Mouse (Mus musculus): ENCODE measurements around the gene Fbxl17. TPM values are rescaled to one million over a fixed set of nuclear protein-coding genes. Genes with fewer than 3 reads are reported as not detected.
A peak's percentile ranks its signal among the peaks of the same experiment; 100 is the strongest.

Fbxl17 gene
- polyA plus RNA-seq, 1 experiment from 2014 or later: 26.5 TPM

DNA sequence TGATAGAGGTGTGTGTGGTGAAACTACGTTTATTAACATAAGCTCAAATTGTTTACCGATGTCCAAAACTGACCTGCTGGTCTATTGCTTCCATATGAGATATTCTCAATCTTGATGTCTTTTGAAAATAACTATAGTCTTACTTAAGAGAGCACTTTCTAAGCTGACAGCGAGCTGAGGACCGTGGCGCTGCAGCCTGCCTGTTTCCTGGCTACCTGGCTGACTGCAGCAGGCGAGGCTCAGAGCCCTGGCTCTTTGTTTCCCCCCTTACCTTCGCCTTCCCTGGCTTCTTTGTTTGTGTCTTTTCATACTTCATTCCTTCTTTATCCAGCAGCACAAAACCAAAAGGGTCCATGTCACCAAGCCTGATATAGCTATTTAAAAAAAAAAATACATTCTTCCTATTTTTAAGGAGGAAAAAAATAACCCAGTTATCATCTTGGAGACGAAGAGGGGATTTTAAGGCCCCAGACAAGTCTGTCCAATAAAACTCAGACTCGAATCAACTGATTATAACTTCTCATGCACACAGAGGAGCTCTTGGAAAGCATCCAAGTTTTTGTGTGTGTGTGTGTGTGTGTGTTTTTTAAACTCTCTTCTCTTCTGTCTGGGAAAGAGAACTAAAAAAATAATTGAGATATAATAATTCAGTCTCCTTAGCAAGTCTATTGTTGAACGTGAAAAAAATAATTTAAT lies 48.4 kb downstream of the Fbxl17 start:
- 0 out of 2 replicates have a peak, but pooled peaks cover 6% of the 10 kb centered on the region for H3K4me1 ChIP-seq
- peak overlapping the region; percentile 26; the same call in 1 of the 2 replicates for H3K4me2 ChIP-seq
- no peaks in the 10 kb centered on the region for H3K9me3 ChIP-seq
- 0 out of 2 replicates have a peak, but pooled peaks have one; percentile 51 for ATAC-seq (replicated peaks)
- H3K9ac ChIP-seq: no peak overlapping the region
- peak overlapping the region; percentile 15 for H3K4me3 ChIP-seq
- no peaks in the 10 kb centered on the region for H3K36me3 ChIP-seq (replicated peaks)
- H3K27me3 ChIP-seq (replicated peaks): no peaks in the 10 kb centered on the region
- peak overlapping the region; percentile 75 for H3K27ac ChIP-seq
- 35% methylated on average over 10 of the region's 10 CpGs for WGBS

DNA sequence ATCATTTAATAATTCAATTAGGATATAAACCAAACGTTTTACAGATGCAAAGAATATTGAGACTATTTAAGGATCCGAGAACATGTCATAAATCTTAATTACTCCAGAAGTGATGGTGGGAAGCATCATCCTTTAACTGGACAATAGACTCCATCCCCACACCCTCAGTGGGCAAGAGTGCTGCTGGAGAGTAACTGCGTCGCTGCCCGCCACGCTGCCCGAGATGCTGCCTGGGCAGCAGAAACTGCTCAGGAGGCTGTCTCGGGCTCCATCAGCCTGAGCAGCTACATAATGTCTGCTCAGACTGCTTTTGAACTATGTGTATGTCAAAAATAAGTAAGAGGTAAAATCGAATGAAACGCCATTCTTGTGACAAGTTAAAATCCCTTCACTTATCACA lies 52.1 kb downstream of the Fbxl17 start:
- ATAC-seq (replicated peaks): no peak
- WGBS: 52% methylated on average over 10 of the region's 10 CpGs
- Histone ChIP-seq H3K36me3 (replicated peaks) (no peaks in the 10 kb centered on the region), H3K27ac (peak overlapping the region; percentile 65), H3K9ac (peak overlapping the region; percentile 5; the same call in 1 of the 2 replicates), H3K27me3 (replicated peaks) (no peaks in the 10 kb centered on the region), H3K4me2 (peak overlapping the region; percentile 24; the same call in 1 of the 2 replicates), H3K4me3 (peak overlapping the region; percentile 14; the same call in 1 of the 2 replicates), H3K4me1 (peaks cover 10% of the 10 kb centered on the region; the same call in 1 of the 2 replicates), H3K9me3 (no peaks in the 10 kb centered on the region)

DNA sequence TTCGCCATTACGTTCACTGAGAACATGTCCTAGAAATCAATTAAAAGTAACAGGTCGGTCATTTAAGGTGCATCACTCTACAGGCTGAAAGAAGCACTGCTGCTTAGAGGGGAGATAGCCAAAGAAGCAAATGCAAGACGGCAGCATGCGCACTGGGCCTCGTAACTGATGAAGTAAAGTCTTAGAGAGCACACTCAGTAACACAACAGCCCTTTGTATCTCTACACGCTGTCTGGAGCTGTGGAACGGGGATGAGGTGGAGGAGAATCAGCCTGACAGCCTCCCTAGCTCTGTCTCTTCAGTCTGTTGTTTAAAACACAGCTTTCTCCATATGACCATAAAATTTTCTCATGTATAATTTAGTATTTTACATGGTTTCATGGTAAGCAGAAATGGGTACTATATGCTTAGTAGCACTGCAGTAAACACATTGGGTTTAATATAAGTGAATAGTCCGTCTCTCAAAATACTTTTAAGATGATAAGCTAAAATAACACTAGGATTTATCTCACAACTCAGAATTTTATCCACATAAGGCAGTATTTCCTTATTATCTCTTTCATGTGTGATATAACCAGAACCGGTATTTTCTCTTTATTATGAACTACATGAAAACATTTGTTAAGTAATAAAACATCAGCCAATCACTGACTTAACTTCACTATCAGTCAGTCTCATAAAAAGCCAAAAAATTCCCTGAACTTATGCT lies 52.7 kb downstream of the Fbxl17 start:
- H3K4me3 ChIP-seq: 0 out of 2 replicates have a peak overlapping the region, but pooled peaks have one; percentile 1
- H3K4me2 ChIP-seq: peak overlapping the region; percentile 2; the same call in 1 of the 2 replicates
- 42% methylated on average over 10 of the region's 10 CpGs for WGBS
- ATAC-seq (replicated peaks): peak; percentile 53
- peaks cover 10% of the 10 kb centered on the region; the same call in 1 of the 2 replicates for H3K4me1 ChIP-seq
- H3K9me3 ChIP-seq: no peaks in the 10 kb centered on the region
- 0 out of 2 replicates have a peak overlapping the region, but pooled peaks have one; percentile 5 for H3K9ac ChIP-seq
- no peaks in the 10 kb centered on the region for H3K27me3 ChIP-seq (replicated peaks)
- H3K27ac ChIP-seq: peak overlapping the region; percentile 30; the same call in 1 of the 2 replicates
- H3K36me3 ChIP-seq (replicated peaks): no peaks in the 10 kb centered on the region

DNA sequence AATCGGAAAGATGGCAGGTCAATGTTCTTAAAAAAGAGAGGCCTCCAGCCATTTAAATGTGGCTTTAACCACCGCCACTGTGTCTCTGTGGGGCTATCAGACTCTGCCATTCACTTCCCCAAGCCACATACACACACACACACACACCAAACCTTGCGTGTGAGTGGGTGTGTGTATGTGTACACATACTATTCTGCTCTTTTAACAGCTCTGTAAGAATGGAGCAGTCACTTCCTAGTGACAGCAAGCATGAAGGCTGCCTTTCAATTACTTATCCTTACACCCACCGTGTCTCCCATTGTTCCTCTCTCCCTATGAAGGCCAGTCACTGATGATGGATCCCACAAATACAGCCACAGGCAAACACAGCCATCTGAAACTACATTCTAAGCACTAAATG lies 54.6 kb downstream of the Fbxl17 start:
- peaks cover 6% of the 10 kb centered on the region; the same call in 1 of the 2 replicates for H3K4me1 ChIP-seq
- H3K9me3 ChIP-seq: no peaks in the 10 kb centered on the region
- ATAC-seq (replicated peaks): peak; percentile 54; the same call in 1 of the 2 replicates
- H3K27me3 ChIP-seq (replicated peaks): no peaks in the 10 kb centered on the region
- no peak overlapping the region for H3K9ac ChIP-seq
- no peaks in the 10 kb centered on the region for H3K36me3 ChIP-seq (replicated peaks)
- H3K4me2 ChIP-seq: peak overlapping the region; percentile 9
- no peak overlapping the region for H3K4me3 ChIP-seq
- H3K27ac ChIP-seq: peak overlapping the region; percentile 72
- WGBS: 46% methylated on average over 4 of the region's 4 CpGs

DNA sequence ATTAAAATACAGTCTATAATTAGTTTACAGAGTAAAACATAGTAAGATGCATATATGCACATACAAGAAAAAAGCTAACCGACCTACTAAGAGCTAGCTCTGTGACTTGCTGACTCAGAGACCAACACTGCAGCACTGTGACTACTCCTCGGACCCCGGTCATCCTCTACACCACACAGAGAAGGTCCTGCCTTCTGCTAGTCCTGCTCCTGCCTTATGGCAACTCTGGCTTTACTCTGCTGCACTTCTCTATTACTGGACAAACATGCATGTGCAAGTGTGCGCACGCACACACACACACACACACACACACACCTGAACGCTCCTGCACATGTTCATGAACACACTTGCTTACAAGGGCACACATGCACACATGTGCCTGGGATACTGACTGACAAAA lies 62.4 kb downstream of the Fbxl17 start:
- Histone ChIP-seq H3K4me3 (no peak overlapping the region), H3K9ac (no peak overlapping the region), H3K27ac (no peak overlapping the region), H3K27me3 (replicated peaks) (no peaks in the 10 kb centered on the region), H3K4me1 (peaks cover 8% of the 10 kb centered on the region; the same call in 1 of the 2 replicates), H3K9me3 (no peaks in the 10 kb centered on the region), H3K4me2 (no peak overlapping the region), H3K36me3 (replicated peaks) (no peaks in the 10 kb centered on the region)
- WGBS: 89% methylated on average over 6 of the region's 6 CpGs
- ATAC-seq (replicated peaks): 0 out of 2 replicates have a peak, but pooled peaks have one; percentile 59

DNA sequence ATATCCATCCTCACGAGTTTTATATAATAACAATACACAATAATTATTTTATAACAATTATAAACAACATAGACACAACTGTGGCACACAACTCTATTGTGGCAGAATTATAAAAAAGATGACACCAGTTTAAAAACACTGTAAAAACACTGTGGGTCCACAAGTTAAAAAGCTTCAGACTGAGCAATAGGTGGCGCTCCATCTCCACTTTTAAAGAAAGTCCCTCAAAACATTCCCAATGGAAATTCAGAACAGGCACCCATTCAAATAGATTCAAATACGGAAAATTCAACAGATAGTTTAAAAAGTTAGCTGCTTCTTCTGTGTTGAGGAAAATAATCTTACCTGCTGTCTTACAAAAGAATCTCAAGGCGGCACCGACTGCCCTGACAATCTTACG lies 65.7 kb downstream of the Fbxl17 start:
- 40% methylated on average over 6 of the region's 6 CpGs for WGBS
- H3K9ac ChIP-seq: no peak overlapping the region
- H3K27ac ChIP-seq: no peak overlapping the region
- no peak overlapping the region for H3K4me2 ChIP-seq
- no peaks in the 10 kb centered on the region for H3K9me3 ChIP-seq
- H3K4me3 ChIP-seq: no peak overlapping the region
- H3K36me3 ChIP-seq (replicated peaks): no peaks in the 10 kb centered on the region
- H3K27me3 ChIP-seq (replicated peaks): no peaks in the 10 kb centered on the region
- peaks cover 11% of the 10 kb centered on the region for H3K4me1 ChIP-seq
- ATAC-seq (replicated peaks): no peak

DNA sequence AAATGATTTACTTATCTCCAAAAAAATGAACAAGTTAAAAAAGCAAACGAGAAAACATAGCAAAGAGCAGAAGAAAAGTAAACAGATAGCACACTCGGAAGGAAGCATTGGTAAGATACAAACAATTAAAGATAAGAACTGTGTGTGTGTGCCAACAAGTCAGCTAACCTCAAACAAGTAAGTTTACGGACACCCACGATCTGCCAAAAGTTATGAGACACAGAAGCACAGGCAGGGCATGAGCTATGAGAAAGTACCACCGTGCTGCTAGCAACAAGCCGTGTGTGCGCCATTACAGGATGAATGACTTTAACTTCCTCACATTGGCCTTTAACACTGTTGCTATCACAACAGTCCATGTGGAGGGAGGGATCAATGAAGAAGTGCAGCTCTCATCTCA lies 68.2 kb downstream of the Fbxl17 start:
- Histone ChIP-seq H3K27ac (no peak overlapping the region), H3K4me2 (no peak overlapping the region), H3K9me3 (no peaks in the 10 kb centered on the region), H3K27me3 (replicated peaks) (no peaks in the 10 kb centered on the region), H3K4me1 (peaks cover 9% of the 10 kb centered on the region), H3K4me3 (no peak overlapping the region), H3K36me3 (replicated peaks) (no peaks in the 10 kb centered on the region), H3K9ac (no peak overlapping the region)
- no peak for ATAC-seq (replicated peaks)
- 81% methylated on average over 7 of the region's 7 CpGs for whole genome bisulfite sequencing

DNA sequence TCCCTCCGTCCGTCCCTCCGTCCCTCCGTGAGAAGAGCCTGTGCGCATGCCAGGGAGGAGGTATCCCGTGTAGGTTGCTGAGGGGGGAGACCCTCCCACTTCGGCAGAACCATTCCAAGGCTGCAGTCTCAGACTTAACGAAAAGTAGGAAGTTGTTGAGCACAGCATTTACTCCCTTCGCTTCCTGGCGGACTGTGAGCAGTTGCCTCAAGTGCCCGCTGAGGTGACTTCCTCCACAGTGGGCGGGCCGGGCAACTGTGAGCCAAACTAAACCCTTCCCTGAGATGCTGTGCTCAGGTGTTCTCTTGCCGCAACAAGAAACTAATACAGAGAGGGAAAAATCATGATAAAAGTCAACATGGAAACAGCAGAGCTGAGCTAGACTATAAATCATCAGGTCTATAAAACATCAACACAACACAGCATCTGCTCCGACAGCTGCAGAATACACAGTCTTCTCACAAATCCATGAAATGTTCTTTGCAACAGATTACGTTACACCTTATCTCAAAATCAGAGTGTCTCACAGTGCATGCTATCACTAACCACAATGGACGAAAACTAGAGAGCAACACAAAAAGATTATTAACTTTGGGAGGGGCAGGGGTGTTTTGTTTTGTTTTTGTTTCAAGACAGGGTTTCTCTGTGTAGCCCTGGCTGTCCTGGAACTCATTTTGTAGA lies 69.3 kb downstream of the Fbxl17 start:
- no peak overlapping the region for H3K9ac ChIP-seq
- H3K4me1 ChIP-seq: peaks cover 7% of the 10 kb centered on the region
- no peak for ATAC-seq (replicated peaks)
- no peak overlapping the region for H3K27ac ChIP-seq
- no peaks in the 10 kb centered on the region for H3K36me3 ChIP-seq (replicated peaks)
- H3K4me2 ChIP-seq: 0 out of 2 replicates have a peak overlapping the region, but pooled peaks have one; percentile 4
- no peak overlapping the region for H3K4me3 ChIP-seq
- 69% methylated on average over 17 of the region's 17 CpGs for WGBS
- no peaks in the 10 kb centered on the region for H3K27me3 ChIP-seq (replicated peaks)
- H3K9me3 ChIP-seq: no peaks in the 10 kb centered on the region

DNA sequence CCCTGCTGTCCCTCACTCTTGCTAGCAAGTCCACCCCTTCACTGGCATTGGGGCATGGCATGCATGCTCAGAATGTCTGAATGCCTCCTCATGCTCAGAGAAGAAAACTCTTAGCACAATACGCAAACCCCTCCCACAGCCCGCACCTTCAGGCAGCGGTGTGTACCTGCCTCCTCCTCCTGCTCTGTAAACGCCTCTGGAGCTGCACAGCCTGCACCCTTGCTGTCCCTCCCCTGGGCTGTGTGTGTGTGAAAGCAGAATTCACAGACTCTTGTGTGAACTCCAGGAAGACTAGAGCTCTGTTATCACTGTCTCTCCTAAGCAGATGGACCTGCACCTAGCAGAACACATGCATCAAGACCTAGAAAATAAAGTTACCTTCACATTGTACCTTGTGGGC lies 76.0 kb downstream of the Fbxl17 start:
- no peak for ATAC-seq (replicated peaks)
- 72% methylated on average over 4 of the region's 4 CpGs for WGBS
- H3K4me2 ChIP-seq: no peak overlapping the region

DNA sequence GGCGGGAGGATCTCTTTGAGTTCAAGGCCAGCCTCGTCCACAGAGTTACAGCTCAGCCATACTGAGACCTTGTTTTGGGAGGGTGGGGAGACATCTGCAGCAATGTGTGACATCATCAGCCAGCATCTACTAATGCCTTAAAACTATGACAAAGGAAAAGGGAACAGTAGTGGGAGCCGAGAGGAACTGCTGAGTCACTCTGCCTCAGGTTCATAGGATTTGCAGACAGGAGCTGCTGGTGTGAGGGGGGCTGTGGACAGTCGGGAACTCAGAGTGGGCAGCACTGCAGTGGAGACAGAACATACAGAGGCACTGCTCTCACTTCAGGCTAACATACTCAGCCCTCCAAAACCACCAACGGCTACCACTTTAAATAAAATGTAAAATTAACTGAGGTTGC lies 77.1 kb downstream of the Fbxl17 start:
- H3K4me3 ChIP-seq: no peak overlapping the region
- H3K36me3 ChIP-seq (replicated peaks): no peaks in the 10 kb centered on the region
- no peak overlapping the region for H3K9ac ChIP-seq
- WGBS: 93% methylated on average over 5 of the region's 5 CpGs
- no peak overlapping the region for H3K27ac ChIP-seq
- H3K4me2 ChIP-seq: no peak overlapping the region
- H3K9me3 ChIP-seq: no peaks in the 10 kb centered on the region
- H3K27me3 ChIP-seq (replicated peaks): no peaks in the 10 kb centered on the region
- H3K4me1 ChIP-seq: peaks cover 2% of the 10 kb centered on the region; the same call in 1 of the 2 replicates
- no peak for ATAC-seq (replicated peaks)

More for the DNA sequence above, 76.0 kb downstream of the Fbxl17 start:
- H3K27me3 ChIP-seq (replicated peaks): no peaks in the 10 kb centered on the region
- H3K9me3 ChIP-seq: no peaks in the 10 kb centered on the region
- H3K4me3 ChIP-seq: no peak overlapping the region
- peaks cover under 1% of the 10 kb centered on the region; the same call in 1 of the 2 replicates for H3K4me1 ChIP-seq
- no peaks in the 10 kb centered on the region for H3K36me3 ChIP-seq (replicated peaks)
- no peak overlapping the region for H3K27ac ChIP-seq
- no peak overlapping the region for H3K9ac ChIP-seq

DNA sequence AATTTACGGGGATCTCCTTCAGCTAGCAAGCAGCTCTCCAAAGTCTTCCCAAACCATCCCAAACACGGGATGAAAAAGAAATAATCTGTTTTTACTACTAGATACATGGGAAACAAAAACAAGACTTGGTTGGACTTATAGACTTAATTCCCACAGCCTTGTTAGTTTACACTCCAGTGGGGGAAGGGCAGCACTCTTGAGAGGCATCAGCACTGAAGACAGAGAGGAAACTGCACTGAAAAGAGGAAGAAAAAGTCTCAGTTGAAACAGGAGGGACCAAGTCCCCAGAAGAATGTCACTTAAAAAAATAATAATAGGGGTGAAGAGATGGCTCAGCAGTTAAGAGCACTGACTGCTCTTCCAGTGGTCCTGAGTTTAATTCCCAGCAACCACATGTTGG lies 78.0 kb downstream of the Fbxl17 start:
- Histone ChIP-seq H3K4me2 (no peak overlapping the region), H3K4me1 (peaks cover 2% of the 10 kb centered on the region; the same call in 1 of the 2 replicates), H3K36me3 (replicated peaks) (no peaks in the 10 kb centered on the region), H3K4me3 (no peak overlapping the region), H3K9ac (no peak overlapping the region), H3K27me3 (replicated peaks) (no peaks in the 10 kb centered on the region), H3K27ac (no peak overlapping the region), H3K9me3 (no peaks in the 10 kb centered on the region)
- 82% methylated on average over 2 of the region's 2 CpGs for WGBS
- no peak for ATAC-seq (replicated peaks)

DNA sequence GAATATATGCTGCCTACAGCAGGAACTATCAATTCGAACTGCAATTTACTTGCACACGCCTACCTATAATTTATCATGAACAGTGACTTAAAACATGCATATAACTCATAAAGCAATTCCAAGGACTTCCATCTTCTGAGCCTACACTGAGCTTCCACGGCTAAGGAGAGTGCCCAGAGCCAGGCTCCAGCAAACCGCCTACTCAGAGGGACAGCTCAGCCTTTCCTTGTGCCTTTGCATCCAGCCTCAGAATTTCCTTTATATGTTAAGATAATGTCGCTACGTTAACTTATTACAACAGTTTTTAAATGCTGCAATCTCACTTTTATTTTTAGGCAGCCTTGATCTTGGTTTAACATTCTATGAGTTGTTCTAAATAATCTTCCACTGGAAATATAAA lies 80.3 kb downstream of the Fbxl17 start:
- no peak overlapping the region for H3K4me3 ChIP-seq

More for the DNA sequence above, 80.3 kb downstream of the Fbxl17 start:
- Histone ChIP-seq H3K9ac (no peak overlapping the region), H3K9me3 (no peaks in the 10 kb centered on the region), H3K4me1 (peaks cover 2% of the 10 kb centered on the region; the same call in 1 of the 2 replicates), H3K36me3 (replicated peaks) (no peaks in the 10 kb centered on the region), H3K4me2 (no peak overlapping the region), H3K27ac (no peak overlapping the region), H3K27me3 (replicated peaks) (no peaks in the 10 kb centered on the region)
- WGBS: 91% methylated on average over 6 of the region's 6 CpGs
- no peak for ATAC-seq (replicated peaks)
